Mouse (Mus musculus) Muller cell, postnatal 12 days (primary cell): ENCODE measurements around the gene Gm21964.

Source experiments
- DNase-seq: peaks from one replicate; pipeline ENCODE4 v3.0.0-alpha.2; 2015; ENCODE audit errors: inconsistent ontology term

Gene Gm21964

DNA sequence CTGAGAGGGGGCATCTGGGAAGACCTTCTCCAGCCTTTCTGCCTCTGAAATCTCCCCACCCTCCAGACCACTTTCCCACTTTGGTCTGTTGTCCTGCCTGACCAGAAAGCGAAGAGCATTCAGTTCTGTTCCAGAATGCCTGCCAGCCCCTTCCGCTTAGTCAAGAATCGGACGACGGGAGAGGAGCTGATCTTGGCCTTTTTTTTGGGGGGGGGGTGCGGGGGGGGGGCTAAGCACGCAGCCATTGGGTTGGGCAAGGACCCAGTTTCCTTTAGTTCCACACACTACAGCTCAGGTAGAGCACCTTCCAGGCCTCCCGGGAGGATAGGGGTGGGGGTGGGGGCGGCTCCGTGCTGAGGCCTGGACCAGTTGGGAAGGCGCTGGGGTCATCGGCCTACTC lies at the start of gene Gm21964:
Gm21964 (plus strand) TSS at position 301 of the 400 bp plus-strand sequence.
- DNase-seq, result no peak

GRCm38 (mm10) chr8:110051208-110051607 lies 49.8 kb upstream of the Gm21964 start:
- no peak for DNase-seq

DNA sequence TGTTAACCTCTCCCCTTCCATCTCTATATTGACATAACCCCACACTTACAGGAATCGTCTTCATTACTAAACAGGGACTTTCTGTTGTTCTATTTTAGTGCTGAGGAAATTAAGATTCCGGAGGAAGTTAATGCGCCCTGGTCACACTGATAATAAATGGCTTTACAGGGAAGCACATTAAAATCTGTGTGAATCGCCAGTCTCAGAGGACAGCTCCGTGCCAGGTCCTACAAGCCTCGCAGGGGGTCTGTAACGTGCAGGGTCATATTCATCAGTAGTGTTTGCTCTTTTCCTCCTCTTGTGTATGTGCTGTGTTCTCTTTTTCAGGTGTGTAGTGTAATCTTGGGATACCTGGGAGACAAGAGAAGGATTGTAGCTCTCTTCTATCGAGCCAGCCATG lies 42.8 kb upstream of the Gm21964 start:
- DNase-seq, result no peak

DNA sequence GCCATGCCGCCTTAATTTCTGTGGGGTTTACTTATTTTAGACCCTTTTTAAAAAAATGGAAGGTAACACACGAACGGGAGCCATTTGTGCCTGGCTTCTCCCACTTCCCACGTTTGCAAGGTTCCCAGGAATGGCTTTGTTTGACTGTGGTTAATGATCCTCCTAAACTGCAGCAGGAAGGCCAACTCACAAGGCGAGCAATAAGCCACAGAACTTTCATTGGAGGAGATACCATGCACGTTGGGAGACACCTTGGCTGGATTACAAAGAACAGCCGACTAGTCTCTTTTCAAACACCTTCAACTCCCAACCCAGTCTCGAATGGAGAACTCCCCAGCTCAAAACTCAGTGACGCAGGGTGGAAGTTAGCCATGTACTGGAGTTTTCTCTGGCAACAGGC lies 36.8 kb upstream of the Gm21964 start:
- DNase-seq, result no peak

- no peak for DNase-seq
These were observed 36.2 kb upstream of the Gm21964 start for GRCm38 (mm10) chr8:110064606-110065365.

DNA sequence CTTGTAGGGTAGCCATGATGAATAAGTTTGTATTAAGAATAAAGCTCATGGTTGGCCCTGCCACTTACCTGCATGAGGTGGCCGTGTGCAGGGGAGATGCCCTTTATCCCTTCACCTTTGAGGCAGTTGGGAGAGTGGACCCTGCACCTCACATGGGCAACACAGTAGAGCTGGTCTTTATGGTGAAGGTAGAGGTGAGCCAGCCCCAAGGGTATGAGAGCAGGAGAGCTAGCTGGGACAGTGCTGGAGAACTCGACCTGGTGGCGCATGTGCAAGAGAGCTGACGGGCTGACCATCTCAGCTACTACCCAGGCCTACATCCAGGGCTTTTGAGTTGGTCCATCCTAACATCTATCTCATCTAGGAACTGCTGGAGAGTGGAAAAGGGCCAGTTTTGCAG lies 35.3 kb upstream of the Gm21964 start:
- DNase-seq, result no peak

DNA sequence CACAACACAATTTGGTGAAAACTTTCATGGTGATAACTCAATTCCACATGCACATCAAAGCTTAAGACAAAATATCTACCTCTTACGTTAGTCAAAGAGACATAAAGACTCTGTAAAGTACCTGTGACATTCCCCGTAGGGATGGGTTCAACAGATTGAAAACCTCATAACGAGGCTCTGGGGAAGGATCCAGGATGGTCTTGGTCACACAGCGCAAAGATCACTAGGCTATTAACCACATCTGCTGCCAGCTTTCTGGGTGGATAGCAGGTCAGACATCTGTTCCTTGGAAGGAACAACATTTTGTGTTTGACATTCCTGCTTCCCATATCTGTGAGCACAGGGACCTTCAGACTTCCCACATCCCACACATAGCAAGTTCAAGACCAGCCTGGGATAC lies 31.3 kb upstream of the Gm21964 start:
- DNase-seq, result no peak

DNA sequence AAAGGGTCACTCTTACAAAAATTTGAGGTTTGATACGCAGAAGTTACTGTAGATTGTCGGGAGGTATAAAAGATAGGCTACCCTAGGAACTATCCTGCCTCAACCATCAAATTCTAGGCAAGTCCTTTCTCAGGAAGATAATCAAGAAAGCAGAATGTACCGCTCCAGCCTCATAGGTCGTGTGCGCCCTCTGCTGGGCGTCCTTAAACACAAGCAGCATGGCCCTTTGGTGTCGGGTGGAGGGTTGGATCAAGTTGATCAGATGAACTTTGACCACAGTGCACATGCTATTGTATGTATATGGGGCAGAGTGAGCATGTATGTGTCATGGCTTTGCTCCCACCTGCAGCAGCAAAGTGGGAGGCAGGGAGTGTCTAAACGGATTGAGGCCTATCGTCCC lies 29.4 kb upstream of the Gm21964 start:
- DNase-seq, result peak; percentile 64

DNA sequence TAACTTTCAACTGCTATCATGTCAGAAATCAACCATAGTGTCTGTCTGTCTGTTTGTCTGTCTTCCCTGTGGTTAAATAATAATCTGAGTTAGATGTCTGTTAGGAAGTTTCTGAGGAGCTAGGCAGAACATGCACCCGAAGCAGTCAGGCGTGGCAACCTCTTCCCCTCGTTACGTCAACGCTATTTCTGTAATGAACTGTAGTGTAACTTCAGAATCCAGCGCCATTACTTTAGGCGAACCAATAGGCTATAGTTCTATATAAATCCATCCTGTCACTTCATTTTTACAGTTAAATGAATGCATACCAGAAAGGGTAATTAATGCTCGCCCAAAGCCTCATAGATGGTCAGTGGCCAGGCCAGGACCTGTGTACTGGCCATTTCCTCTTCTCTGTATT lies 26.5 kb upstream of the Gm21964 start:
- DNase-seq, result no peak

DNA sequence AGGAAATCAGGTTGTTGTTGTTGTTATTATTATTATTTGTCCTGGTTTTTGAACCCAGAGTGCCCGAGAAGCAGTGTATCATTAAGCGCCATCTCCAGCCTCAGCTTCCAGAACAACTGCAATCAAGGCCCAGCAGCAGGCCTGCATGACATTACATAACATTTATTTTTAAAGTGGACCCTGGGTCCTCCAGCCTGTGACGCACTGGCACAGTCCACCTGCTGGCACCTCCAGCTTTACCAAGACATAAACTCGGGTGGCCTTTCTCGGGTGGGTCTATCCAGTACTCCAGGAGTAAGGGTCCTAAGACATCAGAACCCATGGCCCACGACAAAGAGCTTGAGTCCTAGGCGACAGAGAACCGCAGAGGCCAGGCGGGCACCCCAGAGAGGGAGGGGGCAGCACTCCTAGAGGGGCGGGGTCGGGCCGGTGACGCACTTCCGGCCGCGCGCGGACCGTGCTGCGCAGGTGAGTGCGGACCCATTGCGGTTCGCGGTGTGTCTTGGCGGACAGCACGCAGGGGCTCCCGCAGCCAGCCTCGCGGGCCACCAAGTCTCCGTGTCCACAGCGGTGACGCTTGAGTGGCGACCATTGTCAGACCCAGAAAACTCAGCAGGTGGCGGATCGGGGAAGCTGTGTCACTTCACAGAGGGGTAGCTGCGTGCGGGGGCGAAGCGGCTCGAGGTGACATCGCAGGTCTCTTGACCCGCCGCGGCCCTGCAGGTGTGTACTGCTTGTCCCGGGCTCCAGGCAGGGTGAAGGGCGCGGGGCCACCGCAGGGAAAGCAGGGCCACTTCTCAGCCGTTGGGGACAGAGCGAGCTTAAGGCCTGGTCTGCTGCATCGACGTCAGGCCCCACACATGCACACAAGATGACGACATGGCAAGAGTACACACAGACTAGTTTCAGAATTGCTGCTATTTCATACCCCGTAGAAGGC lies 21.5 kb upstream of the Gm21964 start, which contains the start of gene Zfp612:
Zfp612 (plus strand) TSS at position 465 of the 940 bp plus-strand sequence.
- DNase-seq, result peak; percentile 79

- no peak for DNase-seq
These were observed 18.4 kb upstream of the Gm21964 start for GRCm38 (mm10) chr8:110082416-110083105.

GRCm38 (mm10) chr8:110091869-110092268 lies 9.1 kb upstream of the Gm21964 start:
- DNase-seq, result no peak

DNA sequence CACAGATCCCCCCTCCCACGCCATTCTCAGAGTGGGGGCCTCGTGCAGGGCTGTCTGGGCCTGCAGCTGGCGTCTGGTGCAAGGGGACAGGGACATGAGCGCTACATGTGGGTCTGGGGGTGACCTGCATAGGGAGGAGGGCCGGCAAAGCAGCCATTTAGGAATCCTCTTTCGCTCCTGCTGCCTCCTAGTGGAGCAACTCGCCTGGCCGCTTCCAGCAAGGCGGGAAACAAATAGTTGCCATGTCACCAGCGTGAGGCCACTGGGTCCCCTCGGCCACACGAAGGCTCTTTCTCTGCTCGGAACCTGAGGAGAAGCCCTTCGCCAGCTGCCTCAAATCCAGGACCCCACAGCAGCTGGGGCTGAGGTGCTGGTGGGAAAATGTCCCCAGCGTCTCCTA lies 669 bp downstream of the Gm21964 start:
- no peak for DNase-seq

- DNase-seq, result no peak
These were observed 1.6 kb downstream of the Gm21964 start, which contains the start of gene Gm17720 for GRCm38 (mm10) chr8:110102653-110103052. Gm17720 (minus strand) TSS chr8:110102753.

- no peak for DNase-seq
These were observed 18.7 kb downstream of the Gm21964 start for GRCm38 (mm10) chr8:110119715-110120114.

- DNase-seq, result peak; percentile 73
These were observed 29.5 kb downstream of the Gm21964 start for GRCm38 (mm10) chr8:110130537-110130936.

DNA sequence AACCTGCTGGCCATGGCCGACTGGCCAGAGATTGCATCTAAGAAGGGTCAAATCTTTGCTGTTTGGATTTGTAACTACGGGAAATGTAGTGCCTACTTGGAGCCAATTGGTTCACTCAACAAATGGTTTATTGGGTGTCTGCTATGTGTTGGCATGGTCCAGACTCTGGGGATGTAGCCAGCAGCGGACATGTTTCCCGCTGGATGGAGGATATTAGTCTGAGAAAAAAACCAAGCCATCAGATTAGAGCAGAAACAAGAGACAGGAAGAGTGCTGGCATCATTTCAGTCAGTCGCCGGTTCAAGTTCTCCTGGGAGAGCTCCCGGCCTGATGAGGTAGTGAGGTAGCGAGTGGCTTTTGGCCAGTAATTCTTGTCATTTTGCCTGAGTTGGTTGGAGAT lies 33.2 kb downstream of the Gm21964 start:
- DNase-seq, result no peak

- DNase-seq, result no peak
These were observed 34.5 kb downstream of the Gm21964 start for GRCm38 (mm10) chr8:110135515-110135914.

DNA sequence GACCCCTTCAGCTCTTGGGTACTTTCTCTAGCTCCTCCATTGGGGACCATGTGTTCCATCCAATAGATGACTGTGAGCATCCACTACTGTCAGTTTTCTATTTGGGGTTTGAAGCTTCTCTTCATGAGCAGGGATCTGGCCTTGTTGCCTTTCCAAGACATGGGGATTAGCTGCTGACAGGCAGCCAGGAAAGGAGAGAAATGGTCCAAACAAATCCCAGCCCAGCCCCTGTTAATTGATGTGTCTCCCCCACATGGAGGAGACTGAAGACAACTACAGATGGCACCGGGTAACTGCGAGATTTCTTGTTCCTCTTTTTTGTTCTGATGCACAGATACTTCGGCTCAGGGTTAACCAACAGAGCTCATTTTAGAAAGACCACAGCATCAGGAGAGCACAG lies 39.1 kb downstream of the Gm21964 start:
- no peak for DNase-seq

DNA sequence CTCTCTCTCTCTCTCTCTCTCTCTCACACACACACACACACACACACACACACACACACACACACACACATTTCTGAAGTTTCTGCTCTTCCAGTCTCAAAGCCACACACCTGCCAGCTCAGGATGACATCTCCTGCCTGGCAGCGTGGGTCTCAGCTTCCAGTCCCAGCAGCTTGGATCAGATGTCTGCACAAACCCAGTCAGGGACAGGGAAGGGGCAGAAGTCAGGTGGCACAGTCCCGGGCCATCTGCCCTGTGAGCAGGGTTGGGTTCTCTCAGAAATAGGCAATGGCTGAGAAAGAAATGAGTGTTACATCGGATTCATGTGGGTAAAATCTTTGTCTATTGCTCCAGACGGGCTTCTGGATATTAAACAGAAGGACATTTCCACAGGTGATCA lies 39.8 kb downstream of the Gm21964 start:
- no peak for DNase-seq

- peak; percentile 16 for DNase-seq
These were observed 44.5 kb downstream of the Gm21964 start for GRCm38 (mm10) chr8:110145538-110145937.

- no peak for DNase-seq
These were observed 51.9 kb downstream of the Gm21964 start for GRCm38 (mm10) chr8:110152951-110153350.
